Mouse (Mus musculus) central nervous system, embryonic 11.5 days (tissue): Measurements from ENCODE around the gene Lypd5. TPM values are rescaled to one million over a fixed set of nuclear protein-coding genes. Genes with fewer than 3 reads are reported as not detected.

Experiments used
- polyA plus RNA-seq: library from polyadenylated mRNA; depleted of rRNA; stranded (reverse); fragments of >200 nt; gene quantifications from 2 replicates; pipeline ENCODE4 v1.2.3, GENCODE M21; 2012; rRNA removed

The Lypd5 gene
- 0.02 TPM in 1 of 2 replicates, not detected in the other for polyA plus RNA-seq

DNA sequence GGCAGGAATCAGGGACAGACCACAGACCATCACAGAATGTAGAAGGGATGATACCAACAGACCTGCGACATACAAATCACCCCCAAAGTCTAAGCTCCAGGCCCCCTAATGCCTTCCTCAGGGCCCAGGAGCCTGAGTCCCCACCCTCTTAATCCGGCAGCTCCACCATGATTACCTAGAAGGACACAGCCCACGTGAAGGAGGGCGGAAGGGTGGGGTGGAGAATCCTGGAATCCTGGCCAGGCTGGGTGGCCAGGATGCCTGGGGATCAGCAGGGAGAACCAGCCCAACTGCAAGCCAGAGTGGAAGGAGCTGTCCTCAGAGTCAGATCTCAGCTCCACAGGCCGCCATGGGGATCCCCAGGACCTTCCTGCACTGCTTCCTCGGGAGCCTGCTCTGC lies at the start of gene Lypd5:
Gene Lypd5, plus strand, starts transcription at position 301 of the 400 bp plus-strand sequence.

DNA sequence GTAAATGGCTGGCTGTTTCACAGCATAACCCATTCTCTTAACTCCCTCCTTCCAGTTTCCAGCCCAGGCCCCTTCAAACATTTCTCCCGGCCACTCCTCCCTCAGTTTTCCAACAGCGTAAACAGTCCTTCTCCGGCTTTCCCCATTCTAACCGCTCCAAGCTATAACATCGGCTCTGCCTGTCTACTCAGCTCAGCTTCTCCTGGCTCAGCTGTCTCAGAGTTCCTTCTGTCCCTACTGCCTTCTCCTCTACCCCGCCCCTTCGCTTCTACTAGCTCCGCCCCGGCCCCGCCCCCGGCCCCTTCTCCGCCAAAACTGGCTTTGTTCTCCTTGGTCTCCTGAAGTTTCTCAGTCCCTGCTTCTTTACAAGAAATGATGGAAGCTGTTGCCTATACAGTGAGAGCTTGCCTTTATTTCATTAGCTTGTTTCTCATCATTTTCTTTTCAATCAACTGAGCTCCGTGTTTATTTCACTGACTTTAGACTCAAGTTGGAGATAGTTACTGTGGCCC lies 48.2 kb upstream of the Lypd5 start, which contains the start of gene Zfp61:
Gene Zfp61, minus strand, starts transcription at position 462 of the 512 bp plus-strand sequence.

DNA sequence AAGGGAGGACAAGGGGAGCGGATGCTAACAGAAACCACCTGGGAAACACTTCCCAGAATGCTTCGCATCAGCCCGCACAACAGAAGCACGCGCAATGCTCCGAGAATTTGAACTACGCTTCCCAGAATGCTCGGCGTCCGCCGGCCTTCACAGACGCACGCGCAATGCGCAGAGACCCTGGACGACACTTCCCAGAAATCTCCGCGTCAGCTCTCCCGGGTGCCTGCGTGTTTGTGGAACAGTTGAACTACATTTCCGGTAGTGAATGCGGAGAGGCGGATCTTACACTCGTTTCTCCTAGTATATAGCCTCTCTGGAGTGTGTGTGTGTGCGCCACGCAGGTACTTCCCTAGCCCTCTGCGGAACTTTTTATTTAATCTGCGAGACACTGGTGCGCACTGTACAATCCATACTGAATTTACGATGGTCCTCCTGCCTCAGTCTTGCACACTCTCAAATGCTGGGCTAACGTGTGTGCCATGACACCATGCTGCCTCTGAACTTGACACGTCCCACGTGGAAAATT lies 32.4 kb upstream of the Lypd5 start, which contains the start of gene Zfp94:
Gene Zfp94, minus strand, starts transcription at position 100 of the 526 bp plus-strand sequence.

DNA sequence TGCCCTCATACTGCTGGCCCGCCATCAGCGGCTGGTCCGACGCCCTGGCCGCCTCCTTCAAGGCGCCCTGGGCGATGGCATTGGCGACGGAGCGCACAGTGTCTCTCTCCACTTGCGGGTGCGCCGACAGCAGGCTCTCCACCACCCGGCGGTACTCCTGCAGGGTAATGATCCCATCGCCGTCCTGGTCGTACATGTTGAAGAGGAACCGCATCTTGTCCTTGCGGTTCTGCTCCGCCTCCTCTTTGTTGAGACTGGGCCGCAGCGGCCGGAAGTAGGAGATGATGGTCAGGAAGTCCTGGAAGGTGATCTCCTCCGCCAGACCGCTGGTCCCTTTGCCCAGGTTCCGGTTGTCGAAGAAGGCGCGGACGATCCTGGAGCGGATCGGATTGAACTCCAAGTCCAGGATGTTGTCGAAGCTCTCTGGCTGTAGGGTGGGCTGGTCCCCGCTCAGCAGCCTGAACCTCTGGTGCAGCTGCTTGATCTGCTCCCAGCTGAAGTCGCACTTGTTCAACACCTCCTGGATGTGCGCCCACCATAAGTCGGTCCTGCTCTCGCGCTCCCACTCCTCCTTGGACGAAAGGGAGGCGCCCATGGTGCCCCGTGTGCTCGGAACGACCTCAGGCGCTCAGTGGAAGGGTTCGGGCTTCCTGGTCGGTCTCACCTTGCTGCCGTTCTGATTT lies 15.6 kb upstream of the Lypd5 start, which contains the start of gene Tescl:
Gene Tescl, minus strand, starts transcription at position 633 of the 683 bp plus-strand sequence.

DNA sequence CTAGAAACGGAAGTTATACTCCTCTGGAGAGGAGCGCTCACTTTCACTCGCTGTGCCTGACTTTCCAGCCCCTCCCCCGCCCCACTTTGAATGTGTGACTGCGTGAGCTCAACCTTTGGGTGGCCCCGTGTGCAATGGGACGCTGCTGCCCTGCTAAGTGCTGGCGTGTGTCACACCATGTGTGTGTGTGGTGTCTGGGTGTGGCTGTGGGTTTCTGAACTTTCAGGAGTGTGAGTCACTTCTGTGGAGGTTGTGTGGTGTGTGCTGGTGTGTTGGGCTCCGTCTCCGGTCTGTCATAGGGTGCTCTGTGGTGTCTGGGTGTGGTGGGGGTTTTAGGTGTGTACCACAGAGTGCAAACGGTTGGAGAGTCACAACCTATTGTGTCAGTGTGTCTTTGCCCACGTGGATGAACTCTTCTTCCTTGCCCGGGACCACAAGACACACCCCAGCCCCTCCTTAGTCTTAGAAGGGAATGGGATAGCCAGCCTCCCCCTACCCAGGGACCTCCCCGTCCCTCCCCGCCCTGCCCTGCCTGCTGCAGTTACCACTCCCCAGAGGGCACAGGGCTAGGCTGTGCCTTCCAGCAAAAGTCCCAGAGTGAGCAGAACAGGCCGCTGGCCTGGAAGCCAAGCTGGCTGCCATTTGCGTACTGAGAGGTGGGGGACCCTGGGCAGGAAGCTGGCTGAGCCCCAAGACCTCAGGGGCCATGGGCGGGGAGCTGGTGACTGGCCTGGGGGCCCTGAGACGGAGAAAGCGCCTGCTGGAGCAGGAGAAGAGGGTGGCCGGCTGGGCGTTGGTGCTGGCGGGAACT lies 20.9 kb downstream of the Lypd5 start, which contains the start of gene Kcnn4:
Gene Kcnn4, plus strand, starts transcription at position 533 of the 811 bp plus-strand sequence.

DNA sequence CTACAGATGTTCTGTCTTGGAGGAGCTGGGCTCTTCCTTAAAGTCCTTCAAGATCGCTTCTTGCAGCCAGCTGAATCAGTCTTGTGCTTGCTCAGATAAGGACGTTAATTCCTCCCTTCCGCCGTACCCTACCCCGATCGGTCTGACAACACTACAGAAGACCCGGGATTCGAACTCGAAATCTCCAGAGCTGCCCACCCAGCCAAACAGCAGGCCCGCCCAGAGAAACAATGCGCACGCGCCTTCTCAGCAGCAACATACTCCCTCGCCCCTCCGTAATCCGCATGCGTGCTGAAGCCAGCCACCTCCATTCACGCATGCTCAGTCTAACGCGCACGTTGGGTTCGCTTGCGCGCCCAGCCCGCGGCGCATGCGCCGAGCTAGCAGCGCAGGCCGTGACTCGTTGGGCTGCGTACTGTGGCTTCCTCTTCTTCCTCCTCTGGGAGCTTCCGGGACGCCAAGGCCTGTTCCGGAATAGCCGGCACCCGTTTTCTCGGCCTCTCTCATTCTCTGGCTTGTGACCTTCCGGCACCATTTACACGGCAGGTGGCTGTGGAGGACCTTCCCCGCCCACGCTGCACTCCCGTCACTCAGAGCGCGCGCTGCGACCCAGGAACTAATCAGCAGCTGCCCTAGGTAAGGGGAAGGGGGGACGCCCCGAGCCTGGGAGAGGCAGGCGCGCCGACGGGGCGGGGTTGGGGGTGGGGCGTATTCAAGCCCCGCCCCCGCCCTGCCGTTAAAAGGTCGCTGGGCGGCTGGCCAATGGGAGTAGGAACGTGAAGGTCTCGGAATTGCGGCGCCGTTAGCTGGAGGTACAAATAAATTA lies 50.5 kb downstream of the Lypd5 start, which contains the start of gene Smg9:
Gene Smg9, plus strand, starts transcription at position 364 of the 826 bp plus-strand sequence.

Other genes starting within 250 kb of the Lypd5 start
- gene Zfp112, start 236.9 kb upstream of the Lypd5 start, polyA plus RNA-seq, result 2.6 and 3.6 TPM in 2 replicates
- 9.4 and 12.1 TPM in 2 replicates for gene Zfp235, start 215.0 kb upstream of the Lypd5 start, polyA plus RNA-seq
- gene Zfp114, start 174.1 kb upstream of the Lypd5 start, polyA plus RNA-seq, result 2.0 and 3.0 TPM in 2 replicates
- 6.3 and 7.0 TPM in 2 replicates for gene Zfp111, start 137.8 kb upstream of the Lypd5 start, polyA plus RNA-seq
- gene Zfp109, start 111.6 kb upstream of the Lypd5 start, polyA plus RNA-seq, result 3.0 and 4.6 TPM in 2 replicates
- 1.5 and 3.2 TPM in 2 replicates for gene Zfp108, start 94.4 kb upstream of the Lypd5 start, polyA plus RNA-seq
- gene Zfp93, start 78.8 kb upstream of the Lypd5 start, polyA plus RNA-seq, result 4.5 and 6.8 TPM in 2 replicates
- gene Zfp61, start 48.0 kb upstream of the Lypd5 start, polyA plus RNA-seq, result 46.2 and 50.8 TPM in 2 replicates
- 15.5 and 18.2 TPM in 2 replicates for gene Zfp94, start 32.5 kb upstream of the Lypd5 start, polyA plus RNA-seq
- gene Tescl, start 15.3 kb upstream of the Lypd5 start, polyA plus RNA-seq, result 0.16 and 0.25 TPM in 2 replicates
- 7.4 and 11.9 TPM in 2 replicates for gene Kcnn4, start 21.1 kb downstream of the Lypd5 start, polyA plus RNA-seq
- gene Smg9, start 50.4 kb downstream of the Lypd5 start, polyA plus RNA-seq, result 39.6 and 40.1 TPM in 2 replicates
- not detected in 2 replicates for gene Irgc1, start 103.1 kb downstream of the Lypd5 start, polyA plus RNA-seq
- gene Plaur, start 113.3 kb downstream of the Lypd5 start, polyA plus RNA-seq, result 1.9 and 2.7 TPM in 2 replicates
- gene Cadm4, start 132.8 kb downstream of the Lypd5 start, polyA plus RNA-seq, result 76.5 and 113 TPM in 2 replicates
- 87.0 and 164 TPM in 2 replicates for gene Zfp428, start 157.8 kb downstream of the Lypd5 start, polyA plus RNA-seq
- not detected in 2 replicates for gene AC161166.1, start 163.3 kb downstream of the Lypd5 start, polyA plus RNA-seq
- 19.9 and 20.5 TPM in 2 replicates for gene Irgq, start 181.5 kb downstream of the Lypd5 start, polyA plus RNA-seq
- 0.28 TPM in 1 of 2 replicates, not detected in the other for gene Pinlyp, start 196.9 kb downstream of the Lypd5 start, polyA plus RNA-seq
- 111 and 112 TPM in 2 replicates for gene Xrcc1, start 197.1 kb downstream of the Lypd5 start, polyA plus RNA-seq
- 12.1 and 14.3 TPM in 2 replicates for gene Ethe1, start 238.3 kb downstream of the Lypd5 start, polyA plus RNA-seq
- 0.88 and 1.4 TPM in 2 replicates for gene Zfp575, start 238.4 kb downstream of the Lypd5 start, polyA plus RNA-seq